Mouse (Mus musculus): ENCODE results near the gene Abhd11.
"Not testable (repeated sequence)": the region's sequence is repeated elsewhere in the genome, so short reads cannot be mapped to it uniquely, and the experiment has no call there.

Gene Abhd11

GRCm38 (mm10) chr5:135023344-135024173 is 14.6 kb downstream of the Abhd11 start, which contains the start of gene Stx1a:
TSS of gene Stx1a (plus strand) at chr5:135023482.
- in situ Hi-C loops (cut with MboI, MseI), result loop anchor here (5.0 kb wide), 1 partner anchor 84 kb away; no protein-coding TSS in a partner anchor

GRCm38 (mm10) chr5:135024665-135025224 is 15.8 kb downstream of the Abhd11 start:
- in situ Hi-C loops (cut with MboI, MseI), result loop anchor here (5.0 kb wide), 1 partner anchor 83 kb away; no protein-coding TSS in a partner anchor

- in situ Hi-C loops (cut with MboI, MseI), result no loop called here
These were observed 16.9 kb downstream of the Abhd11 start for GRCm38 (mm10) chr5:135025899-135026298.

- in situ Hi-C loops (cut with MboI, MseI), result no loop called here
These were observed 20.3 kb downstream of the Abhd11 start for GRCm38 (mm10) chr5:135029007-135029854.

GRCm38 (mm10) chr5:135032581-135032980 is 23.6 kb downstream of the Abhd11 start:
- in situ Hi-C loops (cut with MboI, MseI), result loop anchor here (5.0 kb wide), 1 partner anchor 40 kb away; no protein-coding TSS in a partner anchor

- in situ Hi-C loops (cut with MboI, MseI), result loop anchor here (5.0 kb wide), 1 partner anchor 38 kb away; no protein-coding TSS in a partner anchor
These were observed 25.6 kb downstream of the Abhd11 start for GRCm38 (mm10) chr5:135034593-135034992.

- in situ Hi-C loops (cut with MboI, MseI), result no loop called here
These were observed 26.8 kb downstream of the Abhd11 start for GRCm38 (mm10) chr5:135035608-135036359.

- in situ Hi-C loops (cut with MboI, MseI), result no loop called here
These were observed 29.0 kb downstream of the Abhd11 start for GRCm38 (mm10) chr5:135037946-135038345.

- in situ Hi-C loops (cut with MboI, MseI), result no loop called here
These were observed 30.6 kb downstream of the Abhd11 start for GRCm38 (mm10) chr5:135039541-135039940.

GRCm38 (mm10) chr5:135040059-135040458 is 31.1 kb downstream of the Abhd11 start:
- in situ Hi-C loops (cut with MboI, MseI), result no loop called here

- in situ Hi-C loops (cut with MboI, MseI), result no loop called here
These were observed 31.8 kb downstream of the Abhd11 start for GRCm38 (mm10) chr5:135040777-135041176.

- in situ Hi-C loops (cut with MboI, MseI), result no loop called here
These were observed 33.3 kb downstream of the Abhd11 start for GRCm38 (mm10) chr5:135042105-135042788.

GRCm38 (mm10) chr5:135044575-135044974 is 35.6 kb downstream of the Abhd11 start:
- in situ Hi-C loops (cut with MboI, MseI), result no loop called here

GRCm38 (mm10) chr5:135048539-135048938 is 39.6 kb downstream of the Abhd11 start:
- in situ Hi-C loops (cut with MboI, MseI), result no loop called here

GRCm38 (mm10) chr5:135049268-135049667 is 40.3 kb downstream of the Abhd11 start:
- in situ Hi-C loops (cut with MboI, MseI), result not testable (repeated sequence)

GRCm38 (mm10) chr5:135053356-135053755 is 44.4 kb downstream of the Abhd11 start:
- in situ Hi-C loops (cut with MboI, MseI), result no loop called here
